Mouse (Mus musculus) liver, postnatal 0 days (tissue): Measurements from ENCODE around the gene Mid2. TPM values are rescaled to one million over a fixed set of nuclear protein-coding genes. Genes with fewer than 3 reads are reported as not detected.

Source experiments
- ATAC-seq: fragments of 200-750 bp; cut with Nextera tagmentation; 2 replicates; pipeline ENCODE4 v1.8.0; 2017; ENCODE audit warnings: mild to moderate bottlenecking, moderate library complexity
- DNase-seq: peaks from one replicate; pipeline ENCODE4 v3.0.0-alpha.2; 2016
- H3K27ac ChIP-seq: fragments of 300-500 bp; sonication (generic); 2 replicates; pipeline ENCODE4 v1.5.1; 2014; ENCODE audit warnings: antibody characterized with exemption, moderate library complexity, mild to moderate bottlenecking, low read depth
- H3K27me3 ChIP-seq: fragments of 300-500 bp; sonication (generic); 2 replicates; pipeline ENCODE4 v1.6.1; 2014; ENCODE audit warnings: low read length, control low read depth, mixed read lengths; ENCODE audit not compliant: insufficient read depth
- H3K36me3 ChIP-seq: fragments of 300-500 bp; sonication (generic); replicated peaks from 2 replicates; pipeline ENCODE4 v1.6.1; 2014; ENCODE audit warnings: mild to moderate bottlenecking, control low read depth, low read length, moderate library complexity, mixed read lengths; ENCODE audit not compliant: insufficient read depth
- H3K4me1 ChIP-seq: fragments of 300-500 bp; sonication (generic); 2 replicates; pipeline ENCODE4 v1.6.1; 2014; ENCODE audit warnings: antibody characterized with exemption, mild to moderate bottlenecking, control low read depth; ENCODE audit not compliant: insufficient read depth
- H3K4me2 ChIP-seq: fragments of 300-500 bp; sonication (generic); 2 replicates; pipeline ENCODE4 v1.6.1; 2014; ENCODE audit warnings: low read depth, mild to moderate bottlenecking, low read length, moderate library complexity, mixed read lengths
- H3K4me3 ChIP-seq: fragments of 300-500 bp; sonication (generic); 2 replicates; pipeline ENCODE4 v1.5.1; 2014; ENCODE audit warnings: low read depth, low read length
- H3K9ac ChIP-seq: fragments of 300-500 bp; sonication (generic); replicated peaks from 2 replicates; pipeline ENCODE4 v1.6.1; 2014; ENCODE audit warnings: mild to moderate bottlenecking, moderate library complexity
- H3K9me3 ChIP-seq: fragments of 300-500 bp; sonication (generic); 2 replicates; pipeline ENCODE4 v1.6.1; 2016; ENCODE audit warnings: mild to moderate bottlenecking, control low read depth, low read length, mixed read lengths
- CTCF ChIP-seq: sonication (generic); IDR thresholded peaks from 2 replicates; pipeline ENCODE4 v1.5.1; 2016; ENCODE audit warnings: antibody characterized with exemption, low read depth
- EP300 ChIP-seq: IDR thresholded peaks from 2 replicates; pipeline ENCODE4 v1.6.1; 2016; ENCODE audit warnings: antibody characterized with exemption, low read depth, mild to moderate bottlenecking
- WGBS: fragments of 180-500 bp; shearing (Covaris S2); extraction: QIAGEN DNeasy Blood & Tissue Kit; methylation state at CpG from one replicate; pipeline ENCODE4 v1.1.7; 2014; ENCODE audit not compliant: insufficient replicate concordance; 5-methylcytosine and 5-hydroxymethylcytosine counted together
- polyA plus RNA-seq: library from polyadenylated mRNA; unstranded; fragments of >200 nt; fragmentation: Nextera tagmentation; extraction: Ambion mirVana; gene quantifications from 2 replicates; pipeline ENCODE4 v1.2.1, GENCODE M21; 2015

Gene Mid2
- polyA plus RNA-seq, result 0.39 and 0.45 TPM in 2 replicates

DNA sequence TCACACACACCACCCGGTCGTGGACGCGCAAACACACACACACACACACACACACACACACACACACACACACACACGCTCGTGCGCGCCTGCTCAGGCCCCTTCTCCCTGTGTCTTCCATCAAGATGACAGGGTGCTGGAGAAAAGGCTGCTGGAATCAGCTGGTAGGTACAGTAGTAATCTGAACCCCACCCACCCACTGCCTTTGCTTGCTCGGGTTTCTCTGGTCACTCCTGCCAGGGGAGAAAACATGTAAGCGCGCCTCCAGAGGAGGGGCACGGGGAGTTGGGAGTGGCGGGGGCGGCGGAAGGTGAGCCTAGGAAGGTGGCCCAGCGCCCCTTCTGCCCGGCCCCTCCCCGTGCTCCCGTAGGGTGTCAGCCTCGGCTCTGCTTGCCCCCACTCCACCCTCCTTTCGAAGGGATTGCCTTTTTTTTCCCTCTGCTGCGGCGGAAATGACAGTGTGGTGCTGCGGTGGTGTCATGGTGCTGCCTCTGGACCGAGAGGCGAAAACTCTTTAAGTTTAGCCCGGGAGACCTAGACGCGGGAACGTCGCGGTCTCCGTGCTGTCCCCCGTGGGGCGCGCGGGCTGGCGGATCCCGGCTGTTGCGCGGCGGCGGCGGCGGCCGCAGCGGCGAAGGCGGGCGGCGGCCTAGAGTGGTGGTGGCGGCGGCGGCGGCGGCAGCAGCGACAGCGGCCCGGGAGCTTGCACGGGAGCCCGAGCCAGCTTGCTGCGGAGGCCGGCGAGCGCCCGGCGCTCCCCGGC is at the start of gene Mid2:
Gene Mid2, plus strand, starts transcription at position 121 of the 763 bp plus-strand sequence.
- Histone ChIP-seq H3K27ac (0 out of 2 replicates have a peak within 1 kb of the TSS, but pooled peaks have one; percentile 22), H3K4me1 (no peaks in the 10 kb centered on the region), H3K9ac (peak within 1 kb of the TSS; percentile 53), H3K4me2 (peak within 1 kb of the TSS; percentile 70), H3K27me3 (peaks cover 33% of the 10 kb centered on the region), H3K9me3 (no peaks in the 10 kb centered on the region), H3K36me3 (no peaks in the 10 kb centered on the region), H3K4me3 (peak within 1 kb of the TSS; percentile 43)
- DNase-seq, result peak; percentile 21
- TF ChIP-seq EP300, result no peak
- no peak for TF ChIP-seq CTCF
- WGBS, result 26% methylated on average over 34 of the region's 68 CpGs
- peak; percentile 51 for ATAC-seq

DNA sequence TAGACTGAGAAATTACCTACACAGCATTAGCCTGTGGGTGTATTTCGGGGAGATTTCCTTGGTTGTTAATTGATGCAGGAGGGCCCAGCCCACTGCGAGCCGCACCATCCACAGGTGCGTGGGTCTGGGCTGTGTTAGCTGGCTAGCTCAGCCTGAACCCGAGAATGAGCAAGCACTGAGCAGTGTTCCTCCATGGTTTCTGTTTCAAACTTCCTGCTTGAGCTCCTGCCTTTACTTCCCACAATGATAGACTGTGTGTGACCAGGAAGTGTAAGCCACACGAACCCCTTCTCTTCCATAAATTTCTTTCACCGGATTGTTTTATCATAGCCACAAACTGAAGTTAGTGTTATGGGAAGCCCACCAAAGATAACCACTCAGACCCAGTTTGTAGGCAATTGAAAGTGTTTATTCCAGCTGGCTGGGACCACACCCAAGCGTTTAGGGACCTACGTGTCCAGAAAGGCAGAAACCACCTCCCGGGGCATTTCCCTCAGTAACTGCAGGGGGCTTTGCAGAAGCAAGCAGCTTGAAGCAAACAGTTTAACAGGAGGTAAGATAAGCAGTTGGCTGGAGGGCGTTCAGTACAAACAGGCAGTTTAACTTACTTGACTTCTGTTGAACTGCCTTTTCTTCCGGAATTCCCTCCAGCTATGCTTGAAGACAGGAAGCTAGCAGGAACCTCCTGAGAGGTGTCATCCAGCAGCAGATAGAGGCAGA is 39.4 kb upstream of the Mid2 start:
- no peaks in the 10 kb centered on the region for H3K9me3 ChIP-seq
- no peaks in the 10 kb centered on the region for H3K27me3 ChIP-seq
- H3K4me2 ChIP-seq, result peak overlapping the region; percentile 13; the same call in 1 of the 2 replicates
- H3K4me1 ChIP-seq, result no peaks in the 10 kb centered on the region; the same call in 1 of the 2 replicates
- TF ChIP-seq CTCF (no peak), EP300 (0 out of 2 replicates have a peak, but pooled peaks have one; percentile 35)
- 45% methylated on average over 12 of the region's 12 CpGs for WGBS
- no peak overlapping the region for H3K4me3 ChIP-seq
- no peak overlapping the region for H3K27ac ChIP-seq
- ATAC-seq (no peak), DNase-seq (no peak)
- H3K9ac ChIP-seq, result no peak overlapping the region
- H3K36me3 ChIP-seq, result no peaks in the 10 kb centered on the region

DNA sequence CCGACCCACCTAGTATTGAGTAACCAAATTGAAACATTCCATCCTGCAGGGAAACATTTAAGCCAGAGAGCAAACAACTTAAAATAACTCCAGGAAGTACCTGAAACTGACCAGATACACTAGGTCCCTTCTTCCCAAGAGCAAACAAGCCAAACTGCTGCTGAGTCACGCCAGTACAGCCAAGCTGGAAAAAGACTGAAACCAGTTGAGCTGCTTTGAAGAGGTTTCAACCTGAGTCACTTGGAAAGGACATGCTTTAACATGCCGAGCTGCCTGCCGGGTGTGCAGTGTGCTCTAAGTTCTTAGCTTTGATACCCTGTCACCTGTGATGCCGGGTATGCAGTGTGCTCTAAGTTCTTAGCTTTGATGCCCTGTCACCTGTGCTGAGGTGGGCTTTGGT is 26.4 kb upstream of the Mid2 start:
- DNase-seq (no peak), ATAC-seq (no peak)
- H3K36me3 ChIP-seq, result no peaks in the 10 kb centered on the region
- TF ChIP-seq CTCF (no peak), EP300 (no peak)
- H3K4me3 ChIP-seq, result no peak overlapping the region
- no peak overlapping the region for H3K4me2 ChIP-seq
- H3K27ac ChIP-seq, result no peak overlapping the region
- no peaks in the 10 kb centered on the region for H3K4me1 ChIP-seq
- H3K9me3 ChIP-seq, result no peaks in the 10 kb centered on the region
- no peaks in the 10 kb centered on the region for H3K27me3 ChIP-seq
- H3K9ac ChIP-seq, result no peak overlapping the region
- WGBS, result 70% methylated on average over 5 of the region's 5 CpGs

DNA sequence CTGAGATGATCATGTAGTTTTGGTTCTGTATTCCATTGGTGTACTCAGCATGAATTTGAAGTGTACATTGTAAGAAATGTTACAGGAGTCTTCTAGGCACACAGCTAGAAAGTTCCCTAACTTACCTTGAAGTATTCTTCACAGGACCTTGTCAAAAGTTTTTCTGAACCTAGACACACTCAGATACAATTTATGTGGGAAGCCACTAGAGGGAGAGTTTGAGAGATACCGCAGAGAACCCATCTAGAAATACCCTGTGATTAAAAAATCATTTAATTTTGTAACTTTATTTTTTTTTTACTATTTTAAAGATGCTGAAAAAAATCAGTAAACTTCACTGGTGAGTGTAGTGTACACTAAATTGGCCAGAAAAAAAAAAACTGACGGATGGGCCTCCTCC is 24.8 kb upstream of the Mid2 start:
- Histone ChIP-seq H3K27me3 (no peaks in the 10 kb centered on the region), H3K4me1 (no peaks in the 10 kb centered on the region), H3K9me3 (no peaks in the 10 kb centered on the region), H3K4me3 (no peak overlapping the region), H3K4me2 (no peak overlapping the region), H3K27ac (no peak overlapping the region), H3K9ac (no peak overlapping the region), H3K36me3 (no peaks in the 10 kb centered on the region)
- 65% methylated on average over 2 of the region's 2 CpGs for WGBS
- ATAC-seq (no peak), DNase-seq (no peak)
- TF ChIP-seq EP300 (no peak), CTCF (no peak)

DNA sequence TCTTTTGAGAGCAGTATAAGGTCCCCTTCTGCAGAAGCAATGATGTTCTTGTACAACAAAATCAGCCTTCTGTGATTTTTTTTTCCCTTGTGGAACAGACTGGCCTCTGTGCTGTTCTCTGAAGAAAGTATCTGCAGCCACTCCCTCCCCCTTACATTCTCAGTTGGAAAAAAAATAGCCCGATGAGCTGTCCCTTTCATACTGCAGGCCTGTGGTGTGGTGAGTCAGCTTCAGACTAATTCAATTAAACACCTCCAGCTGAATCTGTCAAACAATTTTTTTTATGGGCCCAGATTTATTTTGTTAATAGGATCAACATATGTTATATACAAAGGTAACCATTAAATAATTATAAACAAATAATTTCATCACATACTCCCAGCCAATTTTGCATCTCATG is 3.7 kb upstream of the Mid2 start:
- ATAC-seq (no peak), DNase-seq (no peak)
- 54% methylated on average over 1 of the region's 1 CpGs for WGBS
- peaks cover 28% of the 10 kb centered on the region; the same call in 1 of the 2 replicates for H3K27me3 ChIP-seq
- H3K27ac ChIP-seq, result no peak overlapping the region
- no peaks in the 10 kb centered on the region for H3K9me3 ChIP-seq
- H3K9ac ChIP-seq, result no peak overlapping the region
- H3K4me2 ChIP-seq, result no peak overlapping the region
- no peaks in the 10 kb centered on the region for H3K36me3 ChIP-seq
- TF ChIP-seq CTCF (no peak), EP300 (no peak)
- H3K4me1 ChIP-seq, result no peaks in the 10 kb centered on the region
- no peak overlapping the region for H3K4me3 ChIP-seq

DNA sequence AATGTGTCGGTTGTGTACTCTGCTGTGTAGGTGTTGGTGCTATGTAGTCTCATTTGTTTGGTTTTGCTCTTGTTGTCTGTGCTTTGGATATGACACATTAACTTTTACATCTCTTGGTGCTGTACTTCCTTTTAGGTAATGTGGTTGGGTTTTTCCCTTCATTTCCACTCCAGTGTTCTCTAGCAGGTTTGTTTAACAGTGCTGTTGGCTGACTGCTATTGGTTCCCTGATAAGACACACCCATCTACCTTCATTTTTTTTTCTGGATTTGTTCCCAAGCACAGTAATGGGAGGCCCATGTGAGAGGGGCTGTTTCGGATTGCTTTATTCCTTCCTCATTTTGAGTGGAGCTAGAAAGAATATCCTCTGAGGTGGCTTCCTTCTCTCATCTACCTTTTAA is 883 bp upstream of the Mid2 start:
- no peak for DNase-seq
- WGBS, result 56% methylated on average over 2 of the region's 2 CpGs

More for the DNA sequence above, 883 bp upstream of the Mid2 start:
- Histone ChIP-seq H3K27me3 (peaks cover 33% of the 10 kb centered on the region), H3K9me3 (no peaks in the 10 kb centered on the region), H3K9ac (no peak overlapping the region), H3K4me2 (no peak overlapping the region), H3K4me1 (no peaks in the 10 kb centered on the region), H3K4me3 (no peak overlapping the region), H3K36me3 (no peaks in the 10 kb centered on the region), H3K27ac (no peak overlapping the region)
- ATAC-seq, result no peak
- TF ChIP-seq EP300 (no peak), CTCF (no peak)
